Mouse (Mus musculus) brain, embryonic 14.5 days (tissue): ENCODE data around the gene Dhx57.

Experiments
- CTCF ChIP-seq: fragments of 200-500 bp; IDR thresholded peaks from 2 replicates; pipeline ENCODE4 v1.5.1; 2012; ENCODE audit warnings: inconsistent platforms, mild to moderate bottlenecking, moderate library complexity, borderline replicate concordance; ENCODE audit not compliant: insufficient read depth, insufficient read length; ENCODE audit errors: extremely low read depth
- POLR2A ChIP-seq: fragments of 200-500 bp; IDR thresholded peaks from 2 replicates; pipeline ENCODE4 v1.6.1; 2012; ENCODE audit warnings: mild to moderate bottlenecking, inconsistent platforms, borderline replicate concordance; ENCODE audit not compliant: poor library complexity, insufficient read depth, insufficient read length, severe bottlenecking; ENCODE audit errors: extremely low read depth

DNA sequence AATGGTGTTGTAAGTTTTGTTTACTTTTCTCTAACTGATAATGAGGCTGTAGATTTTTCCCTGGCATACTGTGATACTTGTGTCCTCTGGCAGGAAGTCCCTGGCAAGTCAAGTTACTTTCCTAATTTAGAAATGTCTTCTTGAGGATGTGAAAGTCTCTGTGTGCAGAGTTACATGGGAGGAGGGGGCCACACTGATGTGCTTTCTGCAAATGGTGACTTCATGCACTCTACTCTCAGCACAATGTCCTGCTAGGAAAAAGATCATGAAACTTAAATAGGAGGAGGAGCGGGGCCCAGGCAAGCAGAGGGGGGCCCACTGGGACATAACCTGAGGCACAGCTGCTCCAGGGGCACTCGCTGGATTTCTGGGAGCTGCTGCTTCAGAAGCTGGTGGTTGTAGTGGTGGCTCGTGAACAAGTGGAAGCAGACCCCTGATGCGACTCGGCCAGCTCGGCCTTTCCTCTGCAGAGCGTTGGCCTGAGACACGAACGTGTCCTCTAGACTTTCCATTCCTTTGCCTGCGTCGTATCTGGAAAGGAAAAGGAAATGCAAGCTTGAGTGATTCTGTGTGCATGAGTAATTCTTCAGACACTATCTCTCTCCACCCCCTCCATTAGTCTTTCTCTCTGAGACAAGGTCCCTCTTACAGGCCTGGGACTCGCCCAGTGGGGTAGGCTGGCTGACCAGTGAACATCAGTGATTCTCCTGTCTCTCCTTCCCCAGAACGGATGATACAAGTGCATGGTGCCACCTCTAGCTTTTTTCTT is 37.3 kb downstream of the Dhx57 start:
- TF ChIP-seq POLR2A: no peak
- no peak for TF ChIP-seq CTCF
